Mouse (Mus musculus) E14TG2a.4 (cell line): Measurements from ENCODE around the gene Abcb8.

Experiments used
- H3K27me3 ChIP-seq: 2 replicates; pipeline ENCODE4 v1.6.1; 2014; ENCODE audit warnings: low read length, control low read depth; ENCODE audit not compliant: insufficient read depth
- H3K36me3 ChIP-seq: 2 replicates; pipeline ENCODE4 v1.6.1; 2014; ENCODE audit warnings: low read length, control low read depth; ENCODE audit not compliant: insufficient read depth
- H3K4me1 ChIP-seq: replicated peaks from 2 replicates; pipeline ENCODE4 v1.6.1; 2014; ENCODE audit warnings: low read depth, low read length, control low read depth
- H3K4me3 ChIP-seq: replicated peaks from 2 replicates; pipeline ENCODE4 v1.5.1; 2014; ENCODE audit warnings: mild to moderate bottlenecking, low read length
- H3K9me3 ChIP-seq: 2 replicates; pipeline ENCODE4 v1.6.1; 2014; ENCODE audit warnings: low read length, control low read depth
- CTCF ChIP-seq: conservative IDR thresholded peaks from 2 replicates; pipeline ENCODE4 v1.5.1; 2014; ENCODE audit warnings: low read length
- NANOG ChIP-seq: IDR thresholded peaks from 2 replicates; pipeline ENCODE4 v1.6.1; 2014; ENCODE audit warnings: borderline replicate concordance, low read length, mixed read lengths
- POU5F1 ChIP-seq: IDR thresholded peaks from 2 replicates; pipeline ENCODE4 v1.6.1; 2014; ENCODE audit warnings: low read length, borderline replicate concordance

The Abcb8 gene

DNA sequence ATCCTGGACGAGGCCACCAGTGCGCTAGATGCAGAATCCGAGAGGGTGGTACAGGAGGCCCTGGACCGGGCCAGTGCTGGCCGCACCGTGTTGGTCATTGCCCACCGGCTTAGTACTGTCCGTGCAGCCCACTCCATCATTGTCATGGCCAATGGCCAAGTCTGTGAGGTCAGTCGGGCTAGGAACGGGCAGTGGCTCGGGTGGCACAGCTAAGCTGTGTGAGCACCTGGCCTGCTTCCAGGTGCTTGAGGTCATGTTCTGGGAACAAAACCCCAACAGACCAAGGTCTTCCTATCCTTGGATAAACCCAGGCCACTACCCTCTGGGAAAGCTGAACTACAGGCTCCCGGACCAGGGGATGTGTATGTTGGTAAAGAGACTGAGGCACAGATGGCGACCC, 15.2 kb downstream of the Abcb8 start:
- Histone ChIP-seq H3K9me3 (no peaks in the 10 kb centered on the region), H3K4me3 (no peak overlapping the region), H3K36me3 (peaks cover 57% of the 10 kb centered on the region), H3K27me3 (peaks cover 13% of the 10 kb centered on the region), H3K4me1 (peaks cover 27% of the 10 kb centered on the region)
- TF ChIP-seq POU5F1 (no peak), NANOG (no peak), CTCF (no peak)

DNA sequence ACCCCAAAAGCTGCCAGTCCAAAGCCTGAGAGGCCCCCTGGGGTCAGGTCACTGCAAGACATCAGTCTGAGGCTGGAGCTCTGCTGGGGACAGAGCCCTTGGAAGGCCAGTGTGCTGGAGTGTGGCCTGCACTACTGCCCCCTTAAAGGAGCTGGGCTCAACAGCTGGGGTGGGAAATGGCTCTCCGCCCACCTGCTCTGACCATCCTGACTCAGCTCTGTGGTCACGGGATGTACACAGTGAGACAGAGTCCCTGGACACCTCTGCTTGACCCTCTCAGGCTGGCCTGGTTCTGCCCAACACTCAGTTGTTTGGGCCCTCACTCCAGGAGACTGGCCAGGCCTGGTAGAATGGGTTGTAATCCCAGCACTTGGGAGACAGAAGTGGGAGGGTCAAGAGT, 16.0 kb downstream of the Abcb8 start:
- Histone ChIP-seq H3K9me3 (no peaks in the 10 kb centered on the region), H3K4me1 (peaks cover 31% of the 10 kb centered on the region), H3K4me3 (no peak overlapping the region), H3K36me3 (peaks cover 50% of the 10 kb centered on the region), H3K27me3 (peaks cover 21% of the 10 kb centered on the region)
- TF ChIP-seq POU5F1 (no peak), NANOG (no peak), CTCF (no peak)

- peaks cover 26% of the 10 kb centered on the region for H3K36me3 ChIP-seq
- H3K27me3 ChIP-seq = peaks cover 35% of the 10 kb centered on the region
- TF ChIP-seq POU5F1 (no peak), NANOG (no peak), CTCF (no peak)
- no peaks in the 10 kb centered on the region for H3K9me3 ChIP-seq
- H3K4me3 ChIP-seq = no peak overlapping the region
- H3K4me1 ChIP-seq = peaks cover 30% of the 10 kb centered on the region
These were observed 18.6 kb downstream of the Abcb8 start for GRCm38 (mm10) chr5:24412063-24412462.

- TF ChIP-seq NANOG (no peak), POU5F1 (no peak), CTCF (no peak)
- Histone ChIP-seq H3K9me3 (no peaks in the 10 kb centered on the region), H3K4me1 (peaks cover 30% of the 10 kb centered on the region), H3K36me3 (peaks cover 18% of the 10 kb centered on the region), H3K27me3 (peaks cover 35% of the 10 kb centered on the region), H3K4me3 (peak within 1 kb of the TSS; percentile 69)
These were observed 19.7 kb downstream of the Abcb8 start, which contains the start of gene Asic3 for GRCm38 (mm10) chr5:24413042-24413693. Gene Asic3, plus strand, starts transcription at chr5:24413392.

DNA sequence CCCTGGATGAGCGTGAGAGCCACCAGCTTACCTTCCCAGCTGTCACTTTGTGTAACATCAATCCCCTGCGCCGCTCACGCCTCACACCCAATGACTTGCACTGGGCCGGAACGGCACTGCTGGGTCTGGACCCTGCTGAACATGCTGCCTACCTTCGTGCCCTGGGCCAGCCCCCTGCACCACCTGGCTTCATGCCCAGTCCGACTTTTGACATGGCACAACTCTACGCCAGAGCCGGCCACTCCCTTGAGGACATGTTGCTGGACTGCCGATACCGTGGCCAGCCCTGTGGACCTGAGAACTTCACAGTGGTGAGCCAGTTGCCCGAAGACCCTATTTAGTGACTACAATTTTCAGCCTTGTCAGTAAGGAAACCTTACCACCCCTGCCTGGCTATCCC, 20.5 kb downstream of the Abcb8 start:
- Histone ChIP-seq H3K9me3 (no peaks in the 10 kb centered on the region), H3K4me3 (peak overlapping the region; percentile 69), H3K4me1 (peaks cover 30% of the 10 kb centered on the region), H3K27me3 (peaks cover 35% of the 10 kb centered on the region), H3K36me3 (peaks cover 18% of the 10 kb centered on the region)
- TF ChIP-seq CTCF = no peak
- TF ChIP-seq POU5F1 = no peak
- TF ChIP-seq NANOG = no peak

- H3K4me1 ChIP-seq = peaks cover 30% of the 10 kb centered on the region
- peaks cover 35% of the 10 kb centered on the region for H3K27me3 ChIP-seq
- peaks cover 33% of the 10 kb centered on the region for H3K36me3 ChIP-seq
- H3K4me3 ChIP-seq = peak overlapping the region; percentile 57
- no peak for TF ChIP-seq POU5F1
- TF ChIP-seq CTCF = peak; percentile 62
- TF ChIP-seq NANOG = no peak
- no peaks in the 10 kb centered on the region for H3K9me3 ChIP-seq
These were observed 22.8 kb downstream of the Abcb8 start for GRCm38 (mm10) chr5:24416222-24416736.

DNA sequence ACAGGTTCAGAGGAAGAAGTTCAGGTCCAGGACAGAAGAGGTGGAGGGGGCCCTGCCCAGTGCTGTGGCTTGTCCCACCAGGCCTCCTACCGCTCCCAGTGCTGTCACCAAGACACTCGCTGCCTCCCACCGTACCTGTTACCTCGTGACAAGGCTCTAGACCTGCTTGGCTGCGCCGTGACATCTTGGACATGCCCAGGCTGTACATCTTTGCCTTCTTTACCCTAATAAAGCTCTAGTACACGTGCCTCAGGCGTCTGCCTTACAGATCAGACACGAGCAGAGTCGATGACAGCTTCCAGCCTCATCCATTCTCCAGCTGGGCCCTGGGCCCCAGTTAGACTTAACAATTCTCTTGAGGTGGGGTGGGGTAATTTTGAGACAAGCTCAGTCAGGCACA, 24.1 kb downstream of the Abcb8 start:
- Histone ChIP-seq H3K4me3 (no peak overlapping the region), H3K4me1 (peaks cover 33% of the 10 kb centered on the region), H3K27me3 (peaks cover 28% of the 10 kb centered on the region), H3K36me3 (peaks cover 41% of the 10 kb centered on the region), H3K9me3 (no peaks in the 10 kb centered on the region)
- no peak for TF ChIP-seq POU5F1
- no peak for TF ChIP-seq NANOG
- TF ChIP-seq CTCF = no peak

DNA sequence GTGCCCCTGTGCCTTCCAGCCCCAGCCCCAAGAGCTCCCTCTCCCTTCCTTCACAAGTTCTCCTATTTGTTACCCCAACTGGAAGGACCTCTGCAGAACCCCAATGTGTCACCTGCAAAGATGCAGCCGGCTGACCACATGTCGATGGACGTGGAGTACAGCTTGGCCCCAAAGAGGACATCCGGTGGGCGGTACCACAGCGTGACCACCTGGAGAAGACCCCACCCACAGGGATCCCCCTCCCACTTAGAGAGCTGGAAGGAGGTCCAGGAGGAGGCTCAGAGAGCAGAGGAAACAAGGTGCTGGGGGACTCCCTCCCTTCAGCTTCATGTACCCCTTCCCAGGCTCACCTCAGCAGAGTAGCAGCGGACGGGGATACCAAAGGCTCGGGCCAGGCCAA, 26.9 kb downstream of the Abcb8 start:
- Histone ChIP-seq H3K4me3 (no peak overlapping the region), H3K9me3 (peaks cover 7% of the 10 kb centered on the region), H3K27me3 (peaks cover 9% of the 10 kb centered on the region), H3K4me1 (peaks cover 37% of the 10 kb centered on the region), H3K36me3 (peaks cover 41% of the 10 kb centered on the region)
- TF ChIP-seq NANOG (no peak), CTCF (no peak), POU5F1 (no peak)
